Mouse (Mus musculus): Measurements from ENCODE around the gene Olfr608. TPM values are rescaled to one million over a fixed set of nuclear protein-coding genes. Genes with fewer than 3 reads are reported as not detected.

Olfr608 gene
- polyA plus RNA-seq, 1 experiment from 2014 or later: not detected

Other genes starting within 250 kb of the Olfr608 start
- not detected in 2 replicates for gene Usp17ld, start 217.4 kb upstream of the Olfr608 start, polyA plus RNA-seq (2014; fragmentation: Nextera tagmentation; extraction: Ambion mirVana)
- gene Olfr596, start 164.2 kb upstream of the Olfr608 start, polyA plus RNA-seq (2014; fragmentation: Nextera tagmentation; extraction: Ambion mirVana): not detected in 2 replicates
- not detected in 2 replicates for gene Olfr597, start 153.6 kb upstream of the Olfr608 start, polyA plus RNA-seq (2014; fragmentation: Nextera tagmentation; extraction: Ambion mirVana)
- not detected in 2 replicates for gene Olfr598, start 146.3 kb upstream of the Olfr608 start, polyA plus RNA-seq (2014; fragmentation: Nextera tagmentation; extraction: Ambion mirVana)
- gene Olfr599, start 134.0 kb upstream of the Olfr608 start, polyA plus RNA-seq (2014; fragmentation: Nextera tagmentation; extraction: Ambion mirVana): not detected in 2 replicates
- gene Olfr600, start 120.2 kb upstream of the Olfr608 start, polyA plus RNA-seq (2014; fragmentation: Nextera tagmentation; extraction: Ambion mirVana): not detected in 2 replicates
- gene Olfr601, start 107.2 kb upstream of the Olfr608 start, polyA plus RNA-seq (2014; fragmentation: Nextera tagmentation; extraction: Ambion mirVana): not detected in 2 replicates
- gene Olfr603, start 83.7 kb upstream of the Olfr608 start, polyA plus RNA-seq (2014; fragmentation: Nextera tagmentation; extraction: Ambion mirVana): not detected in 2 replicates
- not detected in 2 replicates for gene Usp17lc, start 54.8 kb upstream of the Olfr608 start, polyA plus RNA-seq (2014; fragmentation: Nextera tagmentation; extraction: Ambion mirVana)
- gene Olfr605, start 24.4 kb upstream of the Olfr608 start, polyA plus RNA-seq (2014; fragmentation: Nextera tagmentation; extraction: Ambion mirVana): not detected in 2 replicates
- not detected in 2 replicates for gene Olfr606, start 20.8 kb upstream of the Olfr608 start, polyA plus RNA-seq (2014; fragmentation: Nextera tagmentation; extraction: Ambion mirVana)
- not detected in 2 replicates for gene Olfr607, start 5.7 kb upstream of the Olfr608 start, polyA plus RNA-seq (2014; fragmentation: Nextera tagmentation; extraction: Ambion mirVana)
- not detected in 2 replicates for gene Olfr609, start 28.2 kb downstream of the Olfr608 start, polyA plus RNA-seq (2014; fragmentation: Nextera tagmentation; extraction: Ambion mirVana)
- not detected in 2 replicates for gene Olfr610, start 42.2 kb downstream of the Olfr608 start, polyA plus RNA-seq (2014; fragmentation: Nextera tagmentation; extraction: Ambion mirVana)
- gene Olfr611, start 51.0 kb downstream of the Olfr608 start, polyA plus RNA-seq (2014; fragmentation: Nextera tagmentation; extraction: Ambion mirVana): not detected in 2 replicates
- gene Olfr612, start 72.8 kb downstream of the Olfr608 start, polyA plus RNA-seq (2014; fragmentation: Nextera tagmentation; extraction: Ambion mirVana): not detected in 2 replicates
- not detected in 2 replicates for gene Olfr613, start 78.2 kb downstream of the Olfr608 start, polyA plus RNA-seq (2014; fragmentation: Nextera tagmentation; extraction: Ambion mirVana)
- gene Olfr615, start 86.2 kb downstream of the Olfr608 start, polyA plus RNA-seq (2014; fragmentation: Nextera tagmentation; extraction: Ambion mirVana): not detected in 2 replicates
- gene Olfr616, start 99.3 kb downstream of the Olfr608 start, polyA plus RNA-seq (2014; fragmentation: Nextera tagmentation; extraction: Ambion mirVana): not detected in 2 replicates
- not detected in 2 replicates for gene Olfr617, start 103.2 kb downstream of the Olfr608 start, polyA plus RNA-seq (2014; fragmentation: Nextera tagmentation; extraction: Ambion mirVana)
- not detected in 2 replicates for gene Olfr618, start 120.2 kb downstream of the Olfr608 start, polyA plus RNA-seq (2014; fragmentation: Nextera tagmentation; extraction: Ambion mirVana)
- gene Olfr619, start 130.7 kb downstream of the Olfr608 start, polyA plus RNA-seq (2014; fragmentation: Nextera tagmentation; extraction: Ambion mirVana): not detected in 2 replicates
- not detected in 2 replicates for gene Olfr620, start 142.7 kb downstream of the Olfr608 start, polyA plus RNA-seq (2014; fragmentation: Nextera tagmentation; extraction: Ambion mirVana)
- gene Olfr622, start 172.8 kb downstream of the Olfr608 start, polyA plus RNA-seq (2014; fragmentation: Nextera tagmentation; extraction: Ambion mirVana): not detected in 2 replicates
- not detected in 2 replicates for gene Olfr623, start 193.8 kb downstream of the Olfr608 start, polyA plus RNA-seq (2014; fragmentation: Nextera tagmentation; extraction: Ambion mirVana)
- gene Olfr624, start 201.3 kb downstream of the Olfr608 start, polyA plus RNA-seq (2014; fragmentation: Nextera tagmentation; extraction: Ambion mirVana): 0.03 TPM in 1 of 2 replicates, not detected in the other
- not detected in 2 replicates for gene Olfr625-ps1, start 212.8 kb downstream of the Olfr608 start, polyA plus RNA-seq (2014; fragmentation: Nextera tagmentation; extraction: Ambion mirVana)
- gene Olfr243, start 244.8 kb downstream of the Olfr608 start, polyA plus RNA-seq (2014; fragmentation: Nextera tagmentation; extraction: Ambion mirVana): not detected in 2 replicates

Data from heart, embryonic 11.5 days (tissue).